7 mouse cellular contexts compared by ENCODE assay signal in the genomic region with DNA sequence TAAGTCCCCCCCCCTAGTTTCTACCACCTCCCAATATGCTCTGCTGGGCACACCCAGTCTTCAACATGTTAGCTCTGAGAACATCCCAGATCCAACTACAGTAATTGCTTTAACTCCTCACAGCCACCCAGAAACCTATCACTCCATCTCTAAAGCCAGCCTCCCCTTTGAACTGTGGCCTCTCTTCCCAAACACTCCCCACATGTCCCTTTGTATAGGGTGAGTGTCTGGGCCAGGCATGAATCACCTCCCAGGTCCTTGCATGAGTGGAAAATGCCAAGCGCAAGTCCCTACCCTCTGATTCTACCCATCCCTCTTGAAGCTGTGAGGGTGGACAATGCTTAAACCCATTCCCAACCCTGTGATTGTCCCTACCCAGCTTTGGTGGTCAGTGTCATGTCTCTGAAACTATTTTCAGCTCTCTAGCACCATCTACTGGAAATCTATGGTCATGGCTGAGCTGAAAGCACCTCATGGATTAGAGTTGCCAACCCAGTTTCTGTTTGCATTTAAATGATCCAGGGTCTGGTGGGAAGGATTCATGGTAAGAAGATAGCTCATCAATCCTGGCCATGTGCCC.
DNase-seq lines count a peak whose midpoint lies in the region; ATAC-seq and TF ChIP-seq lines count a peak whose summit lies in the region.

No protein-coding gene starts in this region.

- H3K4me1 ChIP-seq in CH12.LX (ENCODE audit: control insufficient read depth in 1 of 2, insufficient read depth in 2 of 2): no peaks in the 10 kb centered on the region
- H3K4me1 ChIP-seq in stomach, embryonic 14.5 days (ENCODE audit: control insufficient read depth, insufficient read depth, low read length): no peaks in the 10 kb centered on the region

- no peaks in the 10 kb centered on the region for H3K9me3 ChIP-seq in CH12.LX (replicated peaks; ENCODE audit: low read length)
- no peaks in the 10 kb centered on the region for H3K9me3 ChIP-seq in stomach, embryonic 14.5 days (ENCODE audit: control insufficient read depth, low read depth, low read length)

- peaks cover 35% of the 10 kb centered on the region for H3K27me3 ChIP-seq in CH12.LX (replicated peaks)
- H3K27me3 ChIP-seq in stomach, embryonic 14.5 days (ENCODE audit: control insufficient read depth, insufficient read depth, low read length): no peaks in the 10 kb centered on the region

- dilution Hi-C loops in CH12.LX (cut with MboI; ENCODE audit: extremely low pct_ligation_motif_present, extremely low pct_unique_long_range_greater_than_20kb, low sequenced_read_pairs): no loop called here

- H3K9ac ChIP-seq in CH12.LX (ENCODE audit: insufficient read depth, low read depth): no peak overlapping the region
- H3K9ac ChIP-seq in stomach, embryonic 14.5 days (replicated peaks; ENCODE audit: low read depth, low read length): no peak overlapping the region

- 74% methylated on average over 1 of the region's 1 CpGs for WGBS in stomach, embryonic 14.5 days

- no peaks in the 10 kb centered on the region for H3K36me3 ChIP-seq in CH12.LX (replicated peaks in 1 of 2; ENCODE audit: control insufficient read depth in 1 of 2, insufficient read depth in 1 of 2, low read length in 1 of 2)
- H3K36me3 ChIP-seq in stomach, embryonic 14.5 days (ENCODE audit: control insufficient read depth, insufficient read depth, low read length): no peaks in the 10 kb centered on the region

- H3K4me3 ChIP-seq in CH12.LX (replicated peaks in 1 of 3; ENCODE audit: low read depth in 2 of 3, low read length in 2 of 3, poor library complexity in 1 of 3): no peak overlapping the region
- H3K4me3 ChIP-seq in stomach, embryonic 14.5 days (ENCODE audit: low read depth, low read length): no peak overlapping the region

- in situ Hi-C loops in CH12.LX (cut with MboI; ENCODE audit: low pct_ligation_motif_present, low pct_unique_long_range_greater_than_20kb, low sequenced_read_pairs): no loop called here

- ATAC-seq in common myeloid progenitor, adult 5-6 weeks (replicated peaks; ENCODE audit: low read depth, poor library complexity, severe bottlenecking): peak; percentile 88
- ATAC-seq in megakaryocyte-erythroid progenitor cell, adult 5-6 weeks (replicated peaks; ENCODE audit: low FRiP score, low TSS enrichment, poor library complexity, severe bottlenecking): peak; percentile 80
- ATAC-seq in stomach, embryonic 14.5 days (ENCODE audit: insufficient number of reproducible peaks, insufficient read depth, low FRiP score, low read depth): peak; percentile 29; the same call in 1 of the 2 replicates

- H3K27ac ChIP-seq in CH12.LX (ENCODE audit: insufficient read depth, low read depth): no peak overlapping the region
- H3K27ac ChIP-seq in stomach, embryonic 14.5 days (ENCODE audit: low read length): no peak overlapping the region

- no peak for TF ChIP-seq EP300 in CH12.LX (IDR thresholded peaks at IDR 0.05; ENCODE audit: low read length)

- TF ChIP-seq CTCF in CH12.LX (conservative IDR thresholded peaks at IDR 0.05 in 1 of 2, IDR thresholded peaks at IDR 0.05 in 1 of 2; ENCODE audit: low read depth in 2 of 2, low read length in 2 of 2): peak; percentile 74 to 84

- H3K4me2 ChIP-seq in CH12.LX (ENCODE audit: insufficient read depth, low read depth, poor library complexity, severe bottlenecking): no peak overlapping the region
- H3K4me2 ChIP-seq in stomach, embryonic 14.5 days (replicated peaks; ENCODE audit: low read depth, low read length): no peak overlapping the region

- TF ChIP-seq RAD21 in CH12.LX (IDR thresholded peaks at IDR 0.05; ENCODE audit: low read depth, low read length): peak; percentile 68

- H3K79me2 ChIP-seq in CH12.LX (replicated peaks; ENCODE audit: control insufficient read depth, extremely low read depth, insufficient read depth, poor library complexity, severe bottlenecking): no peaks in the 10 kb centered on the region

- peak; percentile 42 for DNase-seq in 416B (ENCODE audit: low read depth)
- peak; percentile 38 for DNase-seq in CH12.LX (ENCODE audit: extremely low read depth)
- DNase-seq in heart, postnatal 36 days: peak; percentile 5 to 22
- peak; percentile 58 to 69 for DNase-seq in layer of hippocampus, postnatal 10 days (ENCODE audit: low spot score in 2 of 2)

- intact Hi-C loops in heart, postnatal 36 days (cut with DNase I): loop anchor here (5.0 kb wide), 3 partner anchors 66 to 1386 kb away; no protein-coding TSS in a partner anchor

- TF ChIP-seq POLR2A in CH12.LX (IDR thresholded peaks at IDR 0.05; ENCODE audit: low read depth, low read length): no peak

TF ChIP-seq in CH12.LX, 34 proteins besides CTCF, POLR2A, EP300 and RAD21:
- peak; percentile 36; the same call in 1 of the 2 replicates for TF ChIP-seq SMC3 (IDR thresholded peaks at IDR 0.05; ENCODE audit: low read depth, low read length)
- TF ChIP-seq ETS1 (conservative IDR thresholded peaks at IDR 0.05; ENCODE audit: low read depth, low read length): no peak

Comparison
In these comparisons a context has a peak if more than half of its experiments do, and no peak if none do; other contexts are left out.
1. DNase-seq: peak in every context shown above with its lines; median percentile 64 in layer of hippocampus, postnatal 10 days; 42 in 416B; 38 in CH12.LX; 14 in heart, postnatal 36 days.
2. ATAC-seq: peak in every context shown above with its lines; median percentile 88 in common myeloid progenitor, adult 5-6 weeks; 80 in megakaryocyte-erythroid progenitor cell, adult 5-6 weeks; 29 in stomach, embryonic 14.5 days.